Mouse (Mus musculus) embryonic facial prominence, embryonic 11.5 days (tissue): Measurements from ENCODE around the gene Gcm2. TPM values are rescaled to one million over a fixed set of nuclear protein-coding genes. Genes with fewer than 3 reads are reported as not detected.

ENCODE experiments used
- ATAC-seq: fragments of 200-750 bp; cut with Nextera tagmentation; replicated peaks from 2 replicates; pipeline ENCODE4 v1.8.0; 2017; ENCODE audit warnings: low read depth; ENCODE audit not compliant: insufficient number of reproducible peaks, low FRiP score, low TSS enrichment
- DNase-seq: peaks from one replicate; pipeline ENCODE4 v3.0.0-alpha.2; 2015; ENCODE audit warnings: low spot score
- H3K27ac ChIP-seq: fragments of 300-500 bp; sonication (generic); replicated peaks from 2 replicates; pipeline ENCODE4 v1.5.1; 2014; ENCODE audit warnings: mild to moderate bottlenecking, low read depth, low read length, control low read depth
- H3K27me3 ChIP-seq: fragments of 300-500 bp; sonication (generic); 2 replicates; pipeline ENCODE4 v1.6.1; 2014; ENCODE audit warnings: mild to moderate bottlenecking, low read length, moderate library complexity, mixed read lengths; ENCODE audit not compliant: control insufficient read depth, insufficient read depth
- H3K36me3 ChIP-seq: fragments of 300-500 bp; sonication (generic); replicated peaks from 2 replicates; pipeline ENCODE4 v1.6.1; 2014; ENCODE audit warnings: low read depth, mild to moderate bottlenecking, low read length, moderate library complexity, mixed read lengths; ENCODE audit not compliant: control insufficient read depth, insufficient read depth
- H3K4me1 ChIP-seq: fragments of 300-500 bp; sonication (generic); 2 replicates; pipeline ENCODE4 v1.6.1; 2014; ENCODE audit warnings: low read length, mixed read lengths; ENCODE audit not compliant: control insufficient read depth, insufficient read depth
- H3K4me2 ChIP-seq: fragments of 300-500 bp; sonication (generic); 2 replicates; pipeline ENCODE4 v1.6.1; 2014; ENCODE audit warnings: low read depth, mild to moderate bottlenecking, control low read depth, low read length, moderate library complexity
- H3K4me3 ChIP-seq: fragments of 300-500 bp; sonication (generic); 2 replicates; pipeline ENCODE4 v1.5.1; 2014; ENCODE audit warnings: low read depth, low read length, control low read depth
- H3K9ac ChIP-seq: fragments of 300-500 bp; sonication (generic); replicated peaks from 2 replicates; pipeline ENCODE4 v1.6.1; 2014; ENCODE audit warnings: mild to moderate bottlenecking, control low read depth, low read length
- H3K9me3 ChIP-seq: fragments of 300-500 bp; sonication (generic); replicated peaks from 2 replicates; pipeline ENCODE4 v1.6.1; 2016; ENCODE audit warnings: mild to moderate bottlenecking, low read length, inconsistent platforms, mixed read lengths; ENCODE audit not compliant: control insufficient read depth
- WGBS: fragments of 180-500 bp; shearing (Covaris S2); extraction: QIAGEN DNeasy Blood & Tissue Kit; methylation state at CpG from one replicate; pipeline ENCODE4 v1.1.7; 2014; 5-methylcytosine and 5-hydroxymethylcytosine counted together
- polyA plus RNA-seq: library from polyadenylated mRNA; unstranded; fragments of >200 nt; fragmentation: Nextera tagmentation; extraction: Ambion mirVana; gene quantifications from 2 replicates; pipeline ENCODE4 v1.2.1, GENCODE M21; 2014

Gcm2 gene
- not detected in 2 replicates for polyA plus RNA-seq

DNA sequence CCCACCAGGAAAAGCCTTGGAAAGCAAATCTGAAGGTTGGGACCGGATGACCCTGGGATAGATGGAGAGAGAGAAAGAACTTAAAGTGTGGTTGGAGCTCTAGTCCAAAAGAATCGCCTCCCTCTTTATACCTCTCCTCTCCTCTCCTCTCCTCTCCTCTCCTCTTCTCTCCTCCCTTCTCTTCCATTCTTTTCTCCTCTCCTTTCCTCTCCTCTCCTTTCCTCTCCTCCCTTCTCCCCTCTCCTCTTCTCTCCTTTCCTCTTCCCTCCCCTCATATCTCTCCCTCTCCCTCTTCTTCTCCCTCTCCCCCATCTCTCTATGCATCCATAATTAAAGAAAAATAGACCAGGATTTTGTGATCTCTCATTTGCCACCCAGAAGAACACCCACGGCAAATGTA is at the start of gene Gcm2:
Gene Gcm2, minus strand, starts transcription at position 101 of the 400 bp plus-strand sequence.
- no peak within 1 kb of the TSS for H3K4me3 ChIP-seq
- H3K4me2 ChIP-seq, result no peak within 1 kb of the TSS
- WGBS, result 65% methylated on average over 3 of the region's 3 CpGs
- DNase-seq (no peak), ATAC-seq (no peak)
- H3K27ac ChIP-seq, result no peak within 1 kb of the TSS
- H3K4me1 ChIP-seq, result no peaks in the 10 kb centered on the region
- H3K36me3 ChIP-seq, result no peaks in the 10 kb centered on the region
- no peak within 1 kb of the TSS for H3K9ac ChIP-seq
- H3K27me3 ChIP-seq, result no peaks in the 10 kb centered on the region
- H3K9me3 ChIP-seq, result no peaks in the 10 kb centered on the region

DNA sequence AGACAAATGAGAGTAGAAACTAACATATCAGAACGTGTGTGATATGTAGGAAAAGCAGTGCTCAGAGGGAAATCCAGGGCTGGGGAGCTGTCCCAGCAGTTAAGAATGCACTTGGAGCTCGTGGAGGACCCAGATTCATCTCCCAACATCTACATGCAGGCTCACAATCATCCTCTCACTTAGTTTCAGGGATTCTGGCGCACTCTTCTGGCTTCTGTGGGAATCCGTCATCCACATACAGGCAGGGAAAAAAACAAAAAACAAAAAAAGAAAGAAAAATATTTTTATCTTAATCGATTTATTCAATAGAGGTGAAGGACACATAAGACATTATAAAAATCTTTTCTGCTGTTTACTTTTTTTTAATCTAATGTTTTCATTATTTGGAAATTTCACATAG is 47.6 kb upstream of the Gcm2 start:
- 68% methylated on average over 5 of the region's 5 CpGs for WGBS
- Histone ChIP-seq H3K4me1 (no peaks in the 10 kb centered on the region), H3K36me3 (no peaks in the 10 kb centered on the region), H3K4me2 (no peak overlapping the region), H3K27ac (no peak overlapping the region), H3K4me3 (no peak overlapping the region), H3K9me3 (no peaks in the 10 kb centered on the region), H3K9ac (no peak overlapping the region), H3K27me3 (no peaks in the 10 kb centered on the region)
- DNase-seq (peak; percentile 7), ATAC-seq (no peak)

DNA sequence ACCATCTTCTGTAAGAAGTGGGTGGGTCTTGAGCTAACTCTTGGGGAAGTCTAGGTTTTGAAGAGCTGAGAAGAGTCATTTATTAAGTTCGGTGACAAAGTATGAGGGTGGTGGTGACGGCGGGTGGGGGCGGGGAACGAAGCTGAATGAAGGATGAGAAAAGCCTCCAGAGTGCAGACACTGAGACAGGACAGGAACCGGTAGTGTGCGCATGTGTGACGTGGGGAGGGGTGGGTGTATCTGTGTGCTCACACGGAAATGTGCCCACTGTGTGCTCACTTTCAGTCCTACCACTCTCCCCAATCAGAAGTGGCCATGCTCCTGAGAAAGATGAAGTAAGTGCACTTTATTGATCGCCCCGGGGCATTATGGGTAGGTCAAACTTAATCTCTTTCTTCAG is 42.3 kb upstream of the Gcm2 start:
- WGBS, result 86% methylated on average over 11 of the region's 11 CpGs
- no peak for DNase-seq
- no peaks in the 10 kb centered on the region for H3K4me1 ChIP-seq
- H3K9me3 ChIP-seq, result no peaks in the 10 kb centered on the region
- H3K9ac ChIP-seq, result no peak overlapping the region
- H3K4me2 ChIP-seq, result no peak overlapping the region
- no peak for ATAC-seq
- no peaks in the 10 kb centered on the region for H3K36me3 ChIP-seq
- no peak overlapping the region for H3K27ac ChIP-seq
- H3K4me3 ChIP-seq, result no peak overlapping the region
- H3K27me3 ChIP-seq, result no peaks in the 10 kb centered on the region

DNA sequence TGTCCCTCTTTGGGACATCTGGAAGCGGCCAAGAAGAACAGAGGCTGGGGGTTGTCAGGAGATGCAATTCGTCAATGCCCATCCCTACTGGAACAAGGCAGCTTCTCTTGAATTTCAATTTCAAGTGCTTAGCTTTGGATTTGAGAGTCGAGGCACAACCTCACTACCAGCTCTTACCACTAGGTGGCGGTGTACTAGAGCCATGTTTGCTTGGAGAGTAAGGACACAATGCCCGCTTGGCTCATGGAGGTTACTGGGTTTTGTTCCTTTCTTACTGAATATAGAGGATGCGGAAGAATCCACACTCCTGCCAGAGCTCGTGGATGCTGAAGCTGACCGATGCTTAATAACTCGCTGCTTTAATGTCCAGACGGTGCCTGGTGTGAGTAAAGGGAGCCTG is 35.4 kb upstream of the Gcm2 start:
- DNase-seq (peak; percentile 74), ATAC-seq (no peak)
- H3K4me3 ChIP-seq, result no peak overlapping the region
- WGBS, result 74% methylated on average over 10 of the region's 10 CpGs
- no peak overlapping the region for H3K27ac ChIP-seq
- no peaks in the 10 kb centered on the region for H3K27me3 ChIP-seq
- no peaks in the 10 kb centered on the region for H3K36me3 ChIP-seq
- no peaks in the 10 kb centered on the region for H3K9me3 ChIP-seq
- H3K4me1 ChIP-seq, result no peaks in the 10 kb centered on the region
- no peak overlapping the region for H3K9ac ChIP-seq
- H3K4me2 ChIP-seq, result no peak overlapping the region

DNA sequence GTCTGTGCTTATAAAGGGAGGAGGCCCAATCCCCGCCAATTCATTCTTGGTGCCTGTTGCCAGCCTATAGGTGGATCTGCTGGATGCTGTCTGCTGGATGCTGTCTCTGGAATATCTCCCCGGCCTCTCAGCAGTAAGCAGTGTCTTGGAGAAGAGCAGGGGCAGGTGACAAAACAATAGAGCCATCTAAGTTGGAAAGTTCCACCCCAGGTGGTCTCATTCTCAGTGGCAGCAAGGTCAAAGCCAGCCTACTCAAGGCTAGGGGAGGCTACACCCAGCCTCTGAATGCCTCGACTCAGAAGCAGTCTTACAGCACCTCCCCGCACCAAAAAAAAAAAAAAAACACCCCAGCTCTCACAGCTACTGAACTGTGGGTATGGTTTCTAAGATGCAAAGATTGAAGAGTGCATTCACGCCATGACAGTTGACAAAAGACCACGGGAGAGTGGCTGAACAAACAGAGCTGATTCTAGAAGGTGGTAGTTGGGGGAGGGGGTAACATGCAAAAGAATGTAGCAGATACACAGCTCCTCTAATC is 34.7 kb upstream of the Gcm2 start:
- H3K36me3 ChIP-seq, result no peaks in the 10 kb centered on the region
- DNase-seq (no peak), ATAC-seq (no peak)
- H3K27ac ChIP-seq, result no peak overlapping the region
- H3K9ac ChIP-seq, result no peak overlapping the region
- no peaks in the 10 kb centered on the region for H3K27me3 ChIP-seq
- H3K4me1 ChIP-seq, result no peaks in the 10 kb centered on the region
- 67% methylated on average over 6 of the region's 6 CpGs for WGBS
- no peak overlapping the region for H3K4me2 ChIP-seq
- no peaks in the 10 kb centered on the region for H3K9me3 ChIP-seq
- no peak overlapping the region for H3K4me3 ChIP-seq

DNA sequence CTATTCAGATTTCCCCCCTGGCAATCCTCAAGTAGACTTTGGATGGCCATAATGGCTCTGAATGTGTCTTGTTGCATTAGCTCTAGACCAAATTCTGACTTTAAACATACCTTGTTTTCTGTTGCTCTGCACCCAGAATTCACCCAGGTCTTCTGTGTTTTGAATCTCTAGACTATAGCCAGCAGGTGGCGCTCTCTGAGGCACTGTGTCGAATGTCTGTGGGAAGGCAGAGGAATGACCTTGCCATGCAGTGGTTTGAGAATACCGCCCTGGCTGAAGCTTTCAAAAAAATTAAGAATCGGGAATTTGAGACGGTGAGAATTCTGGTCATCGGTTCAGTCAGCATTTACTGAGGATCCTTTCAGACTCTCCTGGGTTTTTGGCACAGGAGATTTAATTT is 24.1 kb upstream of the Gcm2 start:
- H3K9me3 ChIP-seq, result no peaks in the 10 kb centered on the region
- no peaks in the 10 kb centered on the region for H3K36me3 ChIP-seq
- no peak for ATAC-seq
- H3K9ac ChIP-seq, result no peak overlapping the region
- no peak overlapping the region for H3K27ac ChIP-seq
- WGBS, result 9% methylated on average over 6 of the region's 6 CpGs
- H3K4me1 ChIP-seq, result no peaks in the 10 kb centered on the region
- H3K27me3 ChIP-seq, result no peaks in the 10 kb centered on the region
- no peak overlapping the region for H3K4me2 ChIP-seq
- no peak overlapping the region for H3K4me3 ChIP-seq
- DNase-seq, result peak; percentile 90

DNA sequence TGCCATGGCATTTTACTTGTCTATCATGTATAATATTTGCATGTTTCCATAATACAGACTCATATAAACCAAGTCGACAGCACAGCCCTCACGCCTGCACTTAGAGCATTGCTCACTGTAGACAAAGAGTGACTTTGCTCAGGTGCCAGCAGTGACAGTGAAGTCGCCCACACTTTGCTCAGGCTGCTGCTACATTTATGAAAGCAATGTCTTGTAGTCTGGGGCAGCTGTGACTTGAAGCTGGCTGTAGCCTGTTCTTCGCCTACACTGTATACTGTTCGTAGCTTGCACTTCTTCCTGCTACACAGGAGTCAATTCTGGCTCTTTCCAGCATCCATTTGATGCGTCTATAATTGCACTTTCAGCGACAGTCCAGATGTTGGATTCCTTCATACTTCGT is 18.2 kb upstream of the Gcm2 start:
- Histone ChIP-seq H3K4me3 (no peak overlapping the region), H3K9ac (no peak overlapping the region), H3K9me3 (no peaks in the 10 kb centered on the region), H3K36me3 (no peaks in the 10 kb centered on the region), H3K27me3 (no peaks in the 10 kb centered on the region), H3K4me1 (no peaks in the 10 kb centered on the region), H3K27ac (no peak overlapping the region), H3K4me2 (no peak overlapping the region)
- ATAC-seq (no peak), DNase-seq (no peak)
- 87% methylated on average over 8 of the region's 8 CpGs for WGBS

DNA sequence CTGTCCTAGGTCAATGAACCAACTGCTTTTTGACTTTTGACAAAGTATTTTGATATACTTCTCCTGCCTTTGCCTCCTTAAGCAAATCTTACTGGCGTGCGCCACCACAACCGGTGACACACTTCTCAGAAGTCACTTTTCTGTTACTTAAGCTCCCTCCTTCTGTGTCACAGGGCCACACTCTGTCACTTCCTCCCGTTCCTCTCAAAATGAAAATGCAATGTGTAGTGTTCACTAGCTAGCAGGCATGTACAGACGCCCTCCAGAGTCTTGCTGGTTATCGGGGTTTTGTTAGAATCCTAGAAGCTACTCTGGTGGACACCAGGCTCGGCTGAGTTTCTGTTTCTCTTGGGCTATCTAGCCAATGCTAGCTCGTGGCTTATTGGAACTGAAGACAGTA is 17.5 kb upstream of the Gcm2 start:
- WGBS, result 84% methylated on average over 8 of the region's 8 CpGs

More for the DNA sequence above, 17.5 kb upstream of the Gcm2 start:
- Histone ChIP-seq H3K27me3 (no peaks in the 10 kb centered on the region), H3K4me1 (no peaks in the 10 kb centered on the region), H3K36me3 (no peaks in the 10 kb centered on the region), H3K9ac (no peak overlapping the region), H3K4me3 (no peak overlapping the region), H3K4me2 (no peak overlapping the region), H3K9me3 (no peaks in the 10 kb centered on the region), H3K27ac (no peak overlapping the region)
- ATAC-seq, result no peak
- DNase-seq, result no peak
